Mouse (Mus musculus): ENCODE measurements around the gene Cmtm2b. TPM values are rescaled to one million over a fixed set of nuclear protein-coding genes. Genes with fewer than 3 reads are reported as not detected.

The Cmtm2b gene
- polyA plus RNA-seq, 1 experiment from 2014 or later = not detected

GRCm38 (mm10) chr8:104374864-104375846 is 53.1 kb downstream of the Cmtm2b start:
- DNase-seq (ENCODE audit: low spot score) = no peak
- H3K4me3 ChIP-seq = no peak overlapping the region
- 64% methylated on average over 14 of the region's 14 CpGs for WGBS
- peaks cover 7% of the 10 kb centered on the region; the same call in 1 of the 2 replicates for H3K36me3 ChIP-seq
- peaks cover 18% of the 10 kb centered on the region for H3K4me1 ChIP-seq
- no peaks in the 10 kb centered on the region for H3K27me3 ChIP-seq (ENCODE audit: low read depth, poor library complexity, severe bottlenecking)
- H3K27ac ChIP-seq = 0 out of 2 replicates have a peak overlapping the region, but pooled peaks have one; percentile 1
- H3K9me3 ChIP-seq (replicated peaks) = no peaks in the 10 kb centered on the region

- DNase-seq (ENCODE audit: low spot score) = no peak
- 0 out of 2 replicates have a peak overlapping the region, but pooled peaks have one; percentile 1 for H3K27ac ChIP-seq
- H3K9me3 ChIP-seq (replicated peaks) = no peaks in the 10 kb centered on the region
- WGBS = 69% methylated on average over 5 of the region's 5 CpGs
- no peak overlapping the region for H3K4me3 ChIP-seq
- H3K36me3 ChIP-seq = peaks cover 7% of the 10 kb centered on the region; the same call in 1 of the 2 replicates
- no peaks in the 10 kb centered on the region for H3K27me3 ChIP-seq (ENCODE audit: low read depth, poor library complexity, severe bottlenecking)
- peaks cover 21% of the 10 kb centered on the region for H3K4me1 ChIP-seq
These were observed 53.9 kb downstream of the Cmtm2b start for GRCm38 (mm10) chr8:104375959-104376358.

GRCm38 (mm10) chr8:104376669-104377068 is 54.6 kb downstream of the Cmtm2b start:
- Histone ChIP-seq H3K27me3 (ENCODE audit: low read depth, poor library complexity, severe bottlenecking) (no peaks in the 10 kb centered on the region), H3K27ac (peak overlapping the region; percentile 34; the same call in 1 of the 2 replicates), H3K4me3 (no peak overlapping the region), H3K4me1 (peaks cover 26% of the 10 kb centered on the region), H3K9me3 (replicated peaks) (no peaks in the 10 kb centered on the region), H3K36me3 (0 out of 2 replicates have a peak, but pooled peaks cover under 1% of the 10 kb centered on the region)
- DNase-seq (ENCODE audit: low spot score) = no peak
- 67% methylated on average over 11 of the region's 11 CpGs for WGBS

DNA sequence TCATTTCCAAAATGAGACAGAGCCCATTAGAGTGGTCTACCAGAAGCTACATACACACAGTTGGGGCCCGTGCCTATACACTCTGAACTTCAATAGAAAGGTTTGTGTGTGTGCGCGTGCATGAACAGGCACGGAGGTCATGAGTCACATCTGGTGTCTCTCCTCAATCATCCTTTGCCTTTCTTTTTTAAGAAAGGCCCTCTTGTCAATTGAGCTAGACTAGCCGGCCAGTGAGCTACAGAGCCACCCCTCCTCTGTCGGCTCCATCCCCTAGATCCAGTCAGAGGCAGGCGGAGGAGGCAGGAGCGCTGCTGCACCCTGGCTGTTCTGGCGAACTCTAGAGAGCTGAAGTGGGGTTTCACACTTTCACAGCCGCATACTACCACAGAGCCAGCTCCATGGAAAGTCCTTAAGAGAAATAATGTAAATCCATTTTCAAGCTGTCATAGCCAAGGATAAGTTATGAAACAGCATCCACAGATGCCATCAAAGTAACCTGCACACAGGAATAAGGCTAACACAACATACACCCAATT is 57.3 kb downstream of the Cmtm2b start:
- Histone ChIP-seq H3K27ac (no peak overlapping the region), H3K27me3 (ENCODE audit: low read depth, poor library complexity, severe bottlenecking) (no peaks in the 10 kb centered on the region), H3K4me1 (peaks cover 32% of the 10 kb centered on the region), H3K9me3 (replicated peaks) (no peaks in the 10 kb centered on the region), H3K36me3 (no peaks in the 10 kb centered on the region), H3K4me3 (no peak overlapping the region)
- 49% methylated on average over 10 of the region's 10 CpGs for WGBS
- no peak for DNase-seq (ENCODE audit: low spot score)

GRCm38 (mm10) chr8:104380269-104380668 is 58.2 kb downstream of the Cmtm2b start:
- Histone ChIP-seq H3K9me3 (replicated peaks) (no peaks in the 10 kb centered on the region), H3K27ac (no peak overlapping the region), H3K4me1 (peaks cover 25% of the 10 kb centered on the region), H3K4me3 (no peak overlapping the region), H3K27me3 (ENCODE audit: low read depth, poor library complexity, severe bottlenecking) (no peaks in the 10 kb centered on the region), H3K36me3 (no peaks in the 10 kb centered on the region)
- 89% methylated on average over 7 of the region's 7 CpGs for WGBS
- no peak for DNase-seq (ENCODE audit: low spot score)

Other genes with a start within 250 kb of the Cmtm2b start
- 17.5 and 19.8 TPM in 2 replicates for gene Cdh5, start 220.6 kb upstream of the Cmtm2b start, polyA plus RNA-seq (2016; fragmentation: Nextera tagmentation; extraction: Ambion mirVana)
- 0.10 and 0.23 TPM in 2 replicates for gene Bean1, start 151.8 kb upstream of the Cmtm2b start, polyA plus RNA-seq (2016; fragmentation: Nextera tagmentation; extraction: Ambion mirVana)
- gene Tk2, start 73.7 kb upstream of the Cmtm2b start, polyA plus RNA-seq (2016; fragmentation: Nextera tagmentation; extraction: Ambion mirVana) = 20.5 and 22.0 TPM in 2 replicates
- 38.3 and 43.5 TPM in 2 replicates for gene Cklf, start 71.4 kb upstream of the Cmtm2b start, polyA plus RNA-seq (2016; fragmentation: Nextera tagmentation; extraction: Ambion mirVana)
- gene Cmtm2a, start 29.0 kb upstream of the Cmtm2b start, polyA plus RNA-seq (2016; fragmentation: Nextera tagmentation; extraction: Ambion mirVana) = not detected in 2 replicates
- gene Gm45711, start 12.1 kb upstream of the Cmtm2b start, polyA plus RNA-seq (2016; fragmentation: Nextera tagmentation; extraction: Ambion mirVana) = not detected in 2 replicates
- not detected in 2 replicates for gene Cmtm1, start 12.1 kb upstream of the Cmtm2b start, polyA plus RNA-seq (2016; fragmentation: Nextera tagmentation; extraction: Ambion mirVana)
- gene Gm11020, start 663 bp upstream of the Cmtm2b start, polyA plus RNA-seq (2016; fragmentation: Nextera tagmentation; extraction: Ambion mirVana) = not detected in 2 replicates
- 63.2 and 65.4 TPM in 2 replicates for gene Cmtm3, start 17.2 kb downstream of the Cmtm2b start, polyA plus RNA-seq (2016; fragmentation: Nextera tagmentation; extraction: Ambion mirVana)
- gene Cmtm4, start 73.6 kb downstream of the Cmtm2b start, polyA plus RNA-seq (2016; fragmentation: Nextera tagmentation; extraction: Ambion mirVana) = 1.8 and 2.3 TPM in 2 replicates
- 58.6 and 69.9 TPM in 2 replicates for gene Dync1li2, start 120.8 kb downstream of the Cmtm2b start, polyA plus RNA-seq (2016; fragmentation: Nextera tagmentation; extraction: Ambion mirVana)
- 0.15 and 0.21 TPM in 2 replicates for gene Terb1, start 187.7 kb downstream of the Cmtm2b start, polyA plus RNA-seq (2016; fragmentation: Nextera tagmentation; extraction: Ambion mirVana)
- gene Nae1, start 212.4 kb downstream of the Cmtm2b start, polyA plus RNA-seq (2016; fragmentation: Nextera tagmentation; extraction: Ambion mirVana) = 121 and 131 TPM in 2 replicates
- gene Car7, start 212.5 kb downstream of the Cmtm2b start, polyA plus RNA-seq (2016; fragmentation: Nextera tagmentation; extraction: Ambion mirVana) = 0.85 and 1.1 TPM in 2 replicates

Data from limb, embryonic 10.5 days (tissue).